Mouse (Mus musculus) limb, embryonic 12.5 days (tissue): ENCODE measurements around the gene Nos3. TPM values are rescaled to one million over a fixed set of nuclear protein-coding genes. Genes with fewer than 3 reads are reported as not detected.

Source experiments
- ATAC-seq: fragments of 200-750 bp; cut with Nextera tagmentation; 2 replicates; pipeline ENCODE4 v1.8.0; 2017; ENCODE audit warnings: low read depth, moderate TSS enrichment; ENCODE audit not compliant: insufficient number of reproducible peaks, insufficient read depth, low FRiP score, low TSS enrichment
- H3K27ac ChIP-seq: fragments of 300-500 bp; sonication (generic); 2 replicates; pipeline ENCODE4 v1.5.1; 2016; ENCODE audit warnings: mild to moderate bottlenecking, moderate library complexity
- H3K27me3 ChIP-seq: fragments of 300-500 bp; sonication (generic); 2 replicates; pipeline ENCODE4 v1.6.1; 2016; ENCODE audit warnings: mild to moderate bottlenecking, moderate library complexity
- H3K36me3 ChIP-seq: fragments of 300-500 bp; sonication (generic); 2 replicates; pipeline ENCODE4 v1.6.1; 2016; ENCODE audit warnings: mild to moderate bottlenecking, moderate library complexity
- H3K4me1 ChIP-seq: fragments of 300-500 bp; sonication (generic); replicated peaks from 2 replicates; pipeline ENCODE4 v1.6.1; 2016
- H3K4me2 ChIP-seq: fragments of 300-500 bp; sonication (generic); 2 replicates; pipeline ENCODE4 v1.6.1; 2016; ENCODE audit warnings: mild to moderate bottlenecking, moderate library complexity
- H3K4me3 ChIP-seq: fragments of 300-500 bp; sonication (generic); replicated peaks from 2 replicates; pipeline ENCODE4 v1.5.1; 2016; ENCODE audit warnings: mild to moderate bottlenecking
- H3K9ac ChIP-seq: fragments of 300-500 bp; sonication (generic); replicated peaks from 2 replicates; pipeline ENCODE4 v1.6.1; 2016; ENCODE audit warnings: mild to moderate bottlenecking, moderate library complexity
- H3K9me3 ChIP-seq: fragments of 300-500 bp; sonication (generic); 2 replicates; pipeline ENCODE4 v1.6.1; 2016; ENCODE audit warnings: mild to moderate bottlenecking, moderate library complexity
- WGBS: fragments of 180-500 bp; shearing (Covaris S2); methylation state at CpG from one replicate; pipeline ENCODE4 v1.1.7; 2016; 5-methylcytosine and 5-hydroxymethylcytosine counted together
- polyA plus RNA-seq: library from polyadenylated mRNA; unstranded; fragments of >200 nt; fragmentation: Nextera tagmentation; extraction: Ambion mirVana; gene quantifications from 2 replicates; pipeline ENCODE4 v1.2.1, GENCODE M21; 2016

Gene Nos3
- polyA plus RNA-seq, 1 experiment from 2014 or later = 5.2 TPM

DNA sequence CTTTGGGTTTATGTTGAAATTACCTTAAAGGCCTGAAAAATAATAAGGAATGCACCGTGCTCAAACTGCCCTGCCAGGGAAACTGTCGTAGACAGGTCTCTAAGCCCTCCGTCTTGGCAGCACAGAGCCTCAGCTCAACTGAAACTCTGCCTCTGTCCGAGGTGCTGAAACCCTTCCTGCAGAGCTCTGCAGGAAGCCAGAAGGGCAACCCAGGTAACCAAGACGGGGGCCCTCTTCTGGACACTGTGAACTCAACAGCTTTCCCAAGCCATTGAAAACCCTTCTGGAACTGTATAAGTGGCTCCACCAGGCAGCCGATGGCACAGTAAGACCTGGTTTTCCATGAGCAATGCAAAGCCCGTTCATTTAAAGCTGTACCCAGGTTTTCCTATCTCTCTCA is 7.1 kb upstream of the Nos3 start:
- peaks cover 27% of the 10 kb centered on the region for H3K27me3 ChIP-seq
- H3K4me2 ChIP-seq = no peak overlapping the region
- peaks cover 22% of the 10 kb centered on the region for H3K4me1 ChIP-seq
- H3K9ac ChIP-seq = no peak overlapping the region
- ATAC-seq = no peak
- no peak overlapping the region for H3K27ac ChIP-seq
- WGBS = 11% methylated on average over 7 of the region's 7 CpGs
- H3K36me3 ChIP-seq = no peaks in the 10 kb centered on the region
- no peak overlapping the region for H3K4me3 ChIP-seq
- H3K9me3 ChIP-seq = no peaks in the 10 kb centered on the region

DNA sequence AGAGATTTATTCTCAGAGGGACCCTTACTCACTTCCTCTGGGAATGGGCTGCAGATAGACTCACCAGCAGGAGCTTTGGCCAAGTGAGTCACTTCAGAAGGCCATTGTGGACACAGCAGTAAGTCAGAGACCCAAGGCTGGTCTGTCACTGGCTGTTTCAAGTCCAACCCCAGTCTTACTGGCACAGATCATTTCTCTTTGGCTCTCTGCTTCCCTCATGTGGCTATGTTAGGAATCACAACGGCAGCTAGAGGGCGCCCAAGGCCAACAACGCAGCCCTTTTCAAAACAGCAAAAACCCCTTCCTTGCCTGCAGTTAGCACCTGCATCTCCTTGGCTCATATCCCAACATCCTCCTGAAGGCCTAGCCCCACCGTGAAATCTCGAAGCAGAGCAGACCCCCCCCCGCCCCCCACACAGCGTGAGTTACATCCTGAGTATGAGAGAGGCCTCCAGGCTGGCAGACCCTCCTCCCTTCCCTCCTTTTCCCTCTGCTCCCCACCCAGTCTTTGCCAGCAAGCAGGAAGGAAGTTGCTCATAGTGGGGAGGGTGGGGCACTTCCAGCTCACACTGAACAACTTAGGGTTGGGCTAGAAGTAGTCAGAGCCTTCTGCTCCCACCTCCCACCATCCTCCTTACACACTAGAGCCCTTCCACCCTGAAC is 3.7 kb upstream of the Nos3 start:
- no peak overlapping the region for H3K27ac ChIP-seq
- no peaks in the 10 kb centered on the region for H3K36me3 ChIP-seq
- no peak overlapping the region for H3K4me2 ChIP-seq
- no peak overlapping the region for H3K4me3 ChIP-seq
- H3K9ac ChIP-seq = no peak overlapping the region
- WGBS = under 1% methylated on average over 7 of the region's 7 CpGs
- H3K4me1 ChIP-seq = peaks cover 6% of the 10 kb centered on the region; the same call in 1 of the 2 replicates
- peaks cover 8% of the 10 kb centered on the region; the same call in 1 of the 2 replicates for H3K27me3 ChIP-seq
- peak; percentile 50; the same call in 1 of the 2 replicates for ATAC-seq
- H3K9me3 ChIP-seq = no peaks in the 10 kb centered on the region

DNA sequence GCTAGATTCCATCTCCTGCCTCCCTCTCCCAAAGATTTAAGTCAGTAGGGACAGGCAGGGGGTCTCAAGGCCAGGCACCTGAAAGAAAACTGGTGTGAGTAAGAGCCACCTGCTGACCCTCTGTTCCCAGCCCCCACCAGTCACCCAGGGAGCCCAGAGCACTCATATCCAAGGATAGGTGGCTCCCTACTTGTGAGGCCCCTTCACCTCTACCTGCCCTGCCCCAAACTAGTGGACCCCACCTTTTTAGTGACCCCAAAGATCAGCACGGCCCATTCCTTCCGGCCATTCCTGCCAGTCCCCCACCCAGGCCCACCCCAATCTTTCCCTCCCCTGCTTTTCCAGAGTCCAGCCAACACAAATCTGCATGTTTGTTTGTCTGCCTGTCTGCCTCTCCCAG is 1.1 kb upstream of the Nos3 start:
- Histone ChIP-seq H3K9me3 (no peaks in the 10 kb centered on the region), H3K4me2 (no peak overlapping the region), H3K4me1 (peaks cover 6% of the 10 kb centered on the region; the same call in 1 of the 2 replicates), H3K9ac (no peak overlapping the region), H3K27ac (no peak overlapping the region), H3K36me3 (no peaks in the 10 kb centered on the region), H3K27me3 (0 out of 2 replicates have a peak, but pooled peaks cover 4% of the 10 kb centered on the region), H3K4me3 (no peak overlapping the region)
- no peak for ATAC-seq
- WGBS = 86% methylated on average over 2 of the region's 2 CpGs

DNA sequence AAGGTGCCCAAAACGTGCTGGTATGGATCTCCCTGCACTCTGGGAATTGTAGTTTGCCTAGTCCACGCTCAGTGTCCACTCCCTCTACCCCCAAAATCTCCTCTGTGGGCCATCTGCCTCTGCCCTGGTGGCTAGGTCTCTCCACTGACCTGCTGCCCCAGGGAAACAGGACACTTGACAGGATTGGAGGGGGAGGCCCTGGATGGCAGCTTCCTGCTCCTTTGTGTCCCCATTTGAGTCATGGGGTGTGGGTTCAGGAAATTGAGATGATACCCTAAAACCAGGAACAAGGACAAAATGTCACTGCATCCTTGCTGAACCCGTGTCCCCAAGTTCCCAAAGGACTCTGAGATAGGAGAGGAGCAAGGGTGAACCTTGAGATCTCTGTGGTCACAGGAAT is 549 bp upstream of the Nos3 start:
- Histone ChIP-seq H3K4me3 (no peak overlapping the region), H3K27me3 (0 out of 2 replicates have a peak, but pooled peaks cover 4% of the 10 kb centered on the region), H3K9me3 (no peaks in the 10 kb centered on the region), H3K36me3 (no peaks in the 10 kb centered on the region), H3K4me2 (no peak overlapping the region), H3K27ac (no peak overlapping the region), H3K9ac (no peak overlapping the region), H3K4me1 (peaks cover 6% of the 10 kb centered on the region; the same call in 1 of the 2 replicates)
- no peak for ATAC-seq
- 61% methylated on average over 3 of the region's 3 CpGs for whole genome bisulfite sequencing

DNA sequence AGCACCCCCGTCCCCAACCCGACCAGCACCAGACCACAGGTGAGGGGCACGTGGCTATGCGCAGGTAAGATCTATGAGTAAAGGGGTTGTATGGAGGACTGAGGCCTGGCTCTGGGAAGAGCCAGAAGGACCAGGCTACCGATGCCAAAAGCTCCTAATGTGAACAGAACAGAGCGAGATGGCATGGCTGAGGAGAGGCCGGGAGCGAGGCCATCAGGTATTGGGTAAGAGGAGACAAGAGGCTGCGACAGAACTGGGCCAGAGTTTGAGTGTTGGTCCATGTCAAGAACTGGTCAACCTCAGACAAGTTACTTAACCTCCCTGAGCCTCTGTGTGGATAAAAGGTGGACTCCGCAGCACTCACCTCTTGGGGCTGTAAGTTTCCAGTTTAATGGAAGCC is 353 bp downstream of the Nos3 start:
- no peak overlapping the region for H3K4me3 ChIP-seq
- no peak overlapping the region for H3K27ac ChIP-seq
- no peak overlapping the region for H3K4me2 ChIP-seq
- no peaks in the 10 kb centered on the region for H3K36me3 ChIP-seq
- H3K27me3 ChIP-seq = 0 out of 2 replicates have a peak, but pooled peaks cover 4% of the 10 kb centered on the region
- WGBS = 85% methylated on average over 10 of the region's 10 CpGs
- peaks cover 6% of the 10 kb centered on the region; the same call in 1 of the 2 replicates for H3K4me1 ChIP-seq
- H3K9me3 ChIP-seq = no peaks in the 10 kb centered on the region
- ATAC-seq = no peak
- H3K9ac ChIP-seq = 0 out of 2 replicates have a peak overlapping the region, but pooled peaks have one; percentile 5

DNA sequence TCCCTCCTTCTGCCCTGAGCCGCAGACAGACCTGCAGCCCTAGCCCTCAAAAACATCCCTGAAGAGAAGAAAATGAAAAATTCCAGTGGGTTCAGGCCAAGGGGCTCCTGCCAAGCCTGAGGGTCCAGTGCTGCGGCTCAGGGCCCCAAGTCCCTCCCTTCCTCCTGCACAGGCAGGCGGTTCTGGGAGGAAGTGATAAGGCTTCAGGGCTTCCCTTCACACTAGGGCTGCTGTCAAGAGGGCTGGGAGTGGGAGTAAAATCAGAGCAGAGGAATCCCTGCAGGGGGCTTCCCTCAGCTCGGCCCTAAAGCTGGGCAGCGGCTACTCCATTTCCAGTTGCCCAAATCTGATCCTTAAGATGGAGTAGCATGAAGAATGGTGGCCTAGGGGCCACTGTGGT is 918 bp downstream of the Nos3 start:
- 38% methylated on average over 5 of the region's 5 CpGs for WGBS
- 0 out of 2 replicates have a peak overlapping the region, but pooled peaks have one; percentile 5 for H3K9ac ChIP-seq
- H3K4me1 ChIP-seq = peaks cover 5% of the 10 kb centered on the region; the same call in 1 of the 2 replicates
- no peak for ATAC-seq
- H3K27me3 ChIP-seq = 0 out of 2 replicates have a peak, but pooled peaks cover 4% of the 10 kb centered on the region
- H3K9me3 ChIP-seq = no peaks in the 10 kb centered on the region
- H3K36me3 ChIP-seq = no peaks in the 10 kb centered on the region
- no peak overlapping the region for H3K4me3 ChIP-seq
- no peak overlapping the region for H3K4me2 ChIP-seq
- no peak overlapping the region for H3K27ac ChIP-seq

DNA sequence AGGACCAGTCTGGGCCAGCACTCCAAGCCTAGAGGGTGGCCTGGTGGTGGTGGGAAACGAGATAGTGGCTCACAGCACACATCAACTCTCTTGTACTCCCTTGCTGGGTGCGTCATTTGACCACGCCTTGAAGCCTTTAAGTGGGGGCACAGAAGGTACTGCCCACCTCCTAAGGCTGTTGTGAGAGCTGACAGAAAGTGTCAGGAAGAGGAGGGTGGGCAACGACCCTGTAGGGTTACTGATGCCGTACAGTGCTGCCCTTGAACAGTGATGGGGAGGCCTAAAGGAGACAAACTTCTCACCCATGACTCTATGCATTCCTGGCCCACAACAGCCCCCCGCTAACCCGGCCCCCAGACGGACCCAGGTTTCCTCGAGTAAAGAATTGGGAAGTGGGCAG is 1.8 kb downstream of the Nos3 start:
- H3K27ac ChIP-seq = no peak overlapping the region
- no peaks in the 10 kb centered on the region for H3K9me3 ChIP-seq
- H3K27me3 ChIP-seq = 0 out of 2 replicates have a peak, but pooled peaks cover 4% of the 10 kb centered on the region
- no peak overlapping the region for H3K4me3 ChIP-seq
- no peak overlapping the region for H3K9ac ChIP-seq
- no peak for ATAC-seq
- H3K4me2 ChIP-seq = no peak overlapping the region
- 82% methylated on average over 9 of the region's 9 CpGs for WGBS
- no peaks in the 10 kb centered on the region for H3K36me3 ChIP-seq
- H3K4me1 ChIP-seq = peaks cover under 1% of the 10 kb centered on the region; the same call in 1 of the 2 replicates

DNA sequence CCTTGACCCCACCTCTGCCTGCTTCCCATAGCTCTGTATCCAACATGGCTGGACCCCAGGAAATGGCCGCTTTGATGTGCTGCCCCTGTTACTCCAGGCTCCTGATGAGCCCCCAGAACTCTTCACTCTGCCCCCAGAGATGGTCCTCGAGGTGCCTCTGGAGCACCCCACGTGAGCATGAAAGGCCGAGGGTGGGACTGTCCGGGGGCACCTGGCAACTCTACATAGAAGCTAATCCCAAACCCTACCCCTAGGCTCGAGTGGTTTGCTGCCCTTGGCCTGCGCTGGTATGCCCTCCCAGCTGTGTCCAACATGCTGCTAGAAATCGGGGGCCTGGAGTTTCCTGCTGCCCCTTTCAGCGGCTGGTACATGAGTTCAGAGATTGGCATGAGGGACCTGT is 5.2 kb downstream of the Nos3 start:
- no peak overlapping the region for H3K27ac ChIP-seq
- no peak overlapping the region for H3K9ac ChIP-seq
- peaks cover 3% of the 10 kb centered on the region; the same call in 1 of the 2 replicates for H3K4me1 ChIP-seq
- no peak for ATAC-seq
- no peak overlapping the region for H3K4me3 ChIP-seq
- no peaks in the 10 kb centered on the region for H3K36me3 ChIP-seq
- H3K27me3 ChIP-seq = 0 out of 2 replicates have a peak, but pooled peaks cover 2% of the 10 kb centered on the region
- no peak overlapping the region for H3K4me2 ChIP-seq
- 75% methylated on average over 9 of the region's 9 CpGs for WGBS
- H3K9me3 ChIP-seq = no peaks in the 10 kb centered on the region

DNA sequence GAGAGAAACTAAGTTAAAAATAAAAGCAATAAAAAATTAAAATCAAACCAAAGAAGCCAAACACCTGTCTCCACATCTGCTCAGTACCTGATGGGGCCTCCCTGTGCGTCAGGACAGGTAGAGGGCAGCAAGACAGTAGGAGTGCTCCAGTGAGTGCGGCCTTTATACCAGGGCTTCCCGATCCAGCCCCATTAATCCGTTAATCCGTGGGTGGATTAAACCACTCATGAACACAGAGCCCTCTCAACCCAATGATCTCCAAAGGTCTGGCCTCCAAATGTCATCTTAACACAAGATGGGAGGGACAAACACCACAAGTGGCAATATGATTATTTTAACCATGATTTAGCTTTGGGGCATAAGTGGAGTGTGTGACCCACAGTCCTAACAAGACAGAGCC is 9.2 kb downstream of the Nos3 start:
- no peak for ATAC-seq
- H3K9me3 ChIP-seq = no peaks in the 10 kb centered on the region
- no peak overlapping the region for H3K4me2 ChIP-seq
- 0 out of 2 replicates have a peak, but pooled peaks cover 3% of the 10 kb centered on the region for H3K4me1 ChIP-seq
- WGBS = 75% methylated on average over 5 of the region's 5 CpGs
- no peaks in the 10 kb centered on the region for H3K36me3 ChIP-seq
- peaks cover 3% of the 10 kb centered on the region; the same call in 1 of the 2 replicates for H3K27me3 ChIP-seq
- no peak overlapping the region for H3K4me3 ChIP-seq
- no peak overlapping the region for H3K9ac ChIP-seq
- H3K27ac ChIP-seq = no peak overlapping the region

DNA sequence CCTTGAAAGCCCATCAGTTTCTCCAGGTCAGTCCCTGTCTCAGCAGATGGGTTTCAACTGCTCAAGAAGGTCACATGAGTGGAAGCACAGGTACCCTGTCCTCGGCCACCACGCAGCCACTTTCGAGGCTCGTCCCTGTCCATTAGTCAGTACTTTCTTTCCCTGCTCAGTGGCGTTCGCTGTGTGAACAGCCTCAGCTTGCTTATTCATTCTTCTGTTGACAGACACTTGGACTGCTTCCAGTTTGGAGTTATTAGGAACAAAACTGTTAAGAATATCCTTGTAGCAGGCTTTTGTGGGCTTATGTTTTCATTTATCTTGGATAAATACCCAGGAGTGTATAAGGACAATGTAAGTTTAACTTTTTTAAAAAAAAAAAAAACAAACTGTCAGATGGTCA is 9.6 kb downstream of the Nos3 start:
- Histone ChIP-seq H3K9me3 (no peaks in the 10 kb centered on the region), H3K4me3 (no peak overlapping the region), H3K4me2 (no peak overlapping the region), H3K27me3 (peaks cover 3% of the 10 kb centered on the region; the same call in 1 of the 2 replicates), H3K27ac (no peak overlapping the region), H3K4me1 (0 out of 2 replicates have a peak, but pooled peaks cover 3% of the 10 kb centered on the region), H3K36me3 (no peaks in the 10 kb centered on the region), H3K9ac (no peak overlapping the region)
- ATAC-seq = no peak
- 73% methylated on average over 6 of the region's 6 CpGs for WGBS

DNA sequence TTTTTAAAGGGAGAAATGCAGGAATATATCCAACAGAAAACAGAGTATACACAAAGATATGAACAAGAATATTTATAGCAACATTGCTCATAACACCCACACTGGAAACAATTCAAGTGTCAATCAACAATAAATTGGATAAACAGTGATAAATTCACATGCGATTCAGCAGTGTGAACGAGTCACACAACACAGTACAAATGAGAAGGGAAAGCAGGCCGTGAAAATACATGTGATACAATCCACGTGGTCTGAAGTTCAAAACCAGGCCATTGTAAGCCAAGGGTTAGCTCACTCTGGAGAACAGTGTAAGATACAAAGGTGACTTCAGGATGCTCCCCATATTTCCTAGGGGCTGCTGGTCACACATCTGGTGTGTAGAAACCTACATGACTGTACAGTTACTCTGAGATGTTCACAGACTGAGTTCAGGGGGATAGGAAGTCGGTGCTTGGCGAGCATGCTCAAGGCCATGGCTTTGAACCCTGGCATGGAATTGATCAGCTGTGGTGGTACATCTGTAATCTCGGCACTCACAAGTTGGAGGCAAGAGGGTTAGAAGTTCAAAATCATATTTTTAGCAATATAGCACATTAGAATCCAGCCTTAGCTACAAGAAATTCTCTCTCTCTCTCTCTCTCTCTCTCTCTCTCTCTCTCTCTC is 10.2 kb downstream of the Nos3 start:
- Histone ChIP-seq H3K27me3 (peaks cover 3% of the 10 kb centered on the region; the same call in 1 of the 2 replicates), H3K27ac (no peak overlapping the region), H3K4me2 (no peak overlapping the region), H3K4me3 (no peak overlapping the region), H3K9me3 (no peaks in the 10 kb centered on the region), H3K4me1 (0 out of 2 replicates have a peak, but pooled peaks cover 3% of the 10 kb centered on the region), H3K9ac (no peak overlapping the region), H3K36me3 (no peaks in the 10 kb centered on the region)
- no peak for ATAC-seq
- WGBS = 87% methylated on average over 7 of the region's 7 CpGs
